Mouse (Mus musculus): Measurements from ENCODE around the gene Stard13.
A peak's percentile ranks its signal among the peaks of the same experiment; 100 is the strongest.

- TF ChIP-seq CTCF (IDR thresholded peaks at IDR 0.05; ENCODE audit: low read depth, low read length) (no peak), POLR2A (IDR thresholded peaks at IDR 0.05; ENCODE audit: extremely low read depth, insufficient read depth, low read length) (peak; percentile 28; the same call in 1 of the 2 replicates)
Measured at GRCm38 (mm10) chr5:151189789-151190378, 43.8 kb downstream of the Stard13 start.
